Mouse (Mus musculus) lung, postnatal 0 days (tissue): ENCODE measurements at regions not wholly inside any gene's neighbourhood (a gene's known extent, or its start where the extent isn't known, plus 50 kb on each side); places are given as distances from the start of the nearest gene placed in this dataset.

ENCODE experiments used
- CTCF ChIP-seq: IDR thresholded peaks from 2 replicates; pipeline ENCODE4 v1.5.1; 2016; ENCODE audit warnings: antibody characterized with exemption, mild to moderate bottlenecking
- EP300 ChIP-seq: IDR thresholded peaks from 2 replicates; pipeline ENCODE4 v1.6.1; 2016; ENCODE audit warnings: antibody characterized with exemption, mild to moderate bottlenecking, control low read depth

GRCm38 (mm10) chr9:41575826-41576225 is 414.3 kb upstream of the Ubash3b start:
- TF ChIP-seq CTCF (no peak), EP300 (no peak)
